ENCODE assay signal across 16 mouse cellular contexts in genomic region chr10:17610592-17610991, GRCm38 (mm10).
"Had no signal": no experiment of that assay in that cellular context is flagged by ENCODE, and none has a peak within 500 bp of the region (broad histone marks: within the 10 kb centered on the region; RNA-seq: fewer than 3 reads in every experiment).

No protein-coding gene starts in this region.

- H3K9ac ChIP-seq: liver, embryonic 15.5 days; liver, postnatal 0 days; lung, embryonic 15.5 days; midbrain, embryonic 12.5 days; neural tube, embryonic 12.5 days; stomach, embryonic 15.5 days had no signal

- H3K4me2 ChIP-seq: liver, embryonic 15.5 days; lung, embryonic 15.5 days; midbrain, embryonic 12.5 days; neural tube, embryonic 12.5 days; stomach, embryonic 15.5 days had no signal

- DNase-seq: liver, postnatal 0 days; lung, adult 2 months; lung, postnatal 10 days; midbrain, embryonic 14.5 days; right cerebral cortex, postnatal 14 days; thymus, adult 2 months; thymus, postnatal 36 days had no signal

- H3K4me1 ChIP-seq: liver, embryonic 15.5 days; lung, embryonic 15.5 days; midbrain, embryonic 12.5 days; neural tube, embryonic 12.5 days; stomach, embryonic 15.5 days had no signal

- H3K4me3 ChIP-seq: liver, embryonic 15.5 days; lung, embryonic 15.5 days; megakaryocyte, embryonic 14.5 days; midbrain, embryonic 12.5 days; neural tube, embryonic 12.5 days; stomach, embryonic 15.5 days had no signal

- H3K27ac ChIP-seq: liver, embryonic 15.5 days; lung, embryonic 15.5 days; macrophage; midbrain, embryonic 12.5 days; neural tube, embryonic 12.5 days; stomach, embryonic 15.5 days; stomach, postnatal 0 days had no signal

- H3K9me3 ChIP-seq: liver, embryonic 15.5 days; lung, embryonic 15.5 days; megakaryocyte, embryonic 14.5 days; midbrain, embryonic 12.5 days; neural tube, embryonic 12.5 days; stomach, embryonic 15.5 days had no signal

- H3K27me3 ChIP-seq: liver, embryonic 15.5 days; lung, embryonic 15.5 days; megakaryocyte, embryonic 14.5 days; midbrain, embryonic 12.5 days; neural tube, embryonic 12.5 days; stomach, embryonic 15.5 days had no signal

- ATAC-seq: liver, postnatal 0 days; midbrain, embryonic 16.5 days had no signal

- H3K36me3 ChIP-seq: liver, embryonic 15.5 days; lung, embryonic 15.5 days; midbrain, embryonic 12.5 days; neural tube, embryonic 12.5 days; stomach, embryonic 15.5 days had no signal
